Mouse (Mus musculus): ENCODE results near the gene Usf2. TPM values are rescaled to one million over a fixed set of nuclear protein-coding genes. Genes with fewer than 3 reads are reported as not detected.
A peak's percentile ranks its signal among the peaks of the same experiment; 100 is the strongest.
"Not testable (repeated sequence)": the region's sequence is repeated elsewhere in the genome, so short reads cannot be mapped to it uniquely, and the experiment has no call there.

The Usf2 gene
- polyA plus RNA-seq, 1 experiment from 2014 or later = 21.9 TPM

GRCm38 (mm10) chr7:30954971-30955520 lies 1.6 kb downstream of the Usf2 start:
- no peak for TF ChIP-seq CTCF (IDR thresholded peaks at IDR 0.05; ENCODE audit: low read depth)
- H3K9me3 ChIP-seq (replicated peaks; ENCODE audit: low read length) = no peaks in the 10 kb centered on the region
- peak overlapping the region; percentile 94; the same call in 1 of the 2 replicates for H3K4me3 ChIP-seq (replicated peaks; ENCODE audit: low read depth, low read length)
- peaks cover 14% of the 10 kb centered on the region; the same call in 1 of the 2 replicates for H3K4me1 ChIP-seq (replicated peaks; ENCODE audit: insufficient read depth, low read length)
- DNase-seq (ENCODE audit: low spot score) = no peak
- peaks cover 34% of the 10 kb centered on the region for H3K36me3 ChIP-seq (ENCODE audit: insufficient read depth, low read length)
- H3K9ac ChIP-seq (ENCODE audit: low read depth, low read length) = peak overlapping the region; percentile 99; the same call in 1 of the 2 replicates
- WGBS = 78% methylated on average over 12 of the region's 12 CpGs
- H3K27ac ChIP-seq = no peak overlapping the region
- H3K4me2 ChIP-seq (ENCODE audit: low read length) = peak overlapping the region; percentile 74
- no peaks in the 10 kb centered on the region for H3K27me3 ChIP-seq (ENCODE audit: insufficient read depth, low read length)
- no peak for ATAC-seq (replicated peaks; ENCODE audit: low FRiP score, low read depth)

GRCm38 (mm10) chr7:30954036-30954435 lies 2.6 kb downstream of the Usf2 start:
- Histone ChIP-seq H3K27me3 (ENCODE audit: insufficient read depth, low read length) (no peaks in the 10 kb centered on the region), H3K27ac (no peak overlapping the region), H3K9ac (ENCODE audit: low read depth, low read length) (no peak overlapping the region), H3K9me3 (replicated peaks; ENCODE audit: low read length) (no peaks in the 10 kb centered on the region), H3K4me2 (ENCODE audit: low read length) (no peak overlapping the region), H3K36me3 (ENCODE audit: insufficient read depth, low read length) (peaks cover 41% of the 10 kb centered on the region), H3K4me1 (replicated peaks; ENCODE audit: insufficient read depth, low read length) (peaks cover 14% of the 10 kb centered on the region; the same call in 1 of the 2 replicates), H3K4me3 (replicated peaks; ENCODE audit: low read depth, low read length) (no peak overlapping the region)
- DNase-seq (ENCODE audit: low spot score) (no peak), ATAC-seq (replicated peaks; ENCODE audit: low FRiP score, low read depth) (no peak)
- WGBS = 76% methylated on average over 3 of the region's 3 CpGs
- 0 out of 2 replicates have a peak, but pooled peaks have one; percentile 5 for TF ChIP-seq CTCF (IDR thresholded peaks at IDR 0.05; ENCODE audit: low read depth)

- no peak for ATAC-seq (replicated peaks; ENCODE audit: low FRiP score, low read depth)
- Histone ChIP-seq H3K4me1 (replicated peaks; ENCODE audit: insufficient read depth, low read length) (peaks cover 14% of the 10 kb centered on the region; the same call in 1 of the 2 replicates), H3K36me3 (ENCODE audit: insufficient read depth, low read length) (peaks cover 41% of the 10 kb centered on the region)
Measured at GRCm38 (mm10) chr7:30953459-30953858, 3.1 kb downstream of the Usf2 start.

GRCm38 (mm10) chr7:30952441-30953265 lies 4.0 kb downstream of the Usf2 start:
- H3K36me3 ChIP-seq (ENCODE audit: insufficient read depth, low read length) = peaks cover 41% of the 10 kb centered on the region
- 92% methylated on average over 16 of the region's 16 CpGs for WGBS
- no peak for TF ChIP-seq CTCF (IDR thresholded peaks at IDR 0.05; ENCODE audit: low read depth)
- DNase-seq (ENCODE audit: low spot score) (no peak), ATAC-seq (replicated peaks; ENCODE audit: low FRiP score, low read depth) (no peak)
- no peak overlapping the region for H3K9ac ChIP-seq (ENCODE audit: low read depth, low read length)
- no peak overlapping the region for H3K27ac ChIP-seq
- no peak overlapping the region for H3K4me3 ChIP-seq (replicated peaks; ENCODE audit: low read depth, low read length)
- H3K4me1 ChIP-seq (replicated peaks; ENCODE audit: insufficient read depth, low read length) = peaks cover 8% of the 10 kb centered on the region; the same call in 1 of the 2 replicates
- no peak overlapping the region for H3K4me2 ChIP-seq (ENCODE audit: low read length)
- no peaks in the 10 kb centered on the region for H3K9me3 ChIP-seq (replicated peaks; ENCODE audit: low read length)
- no peaks in the 10 kb centered on the region for H3K27me3 ChIP-seq (ENCODE audit: insufficient read depth, low read length)

More at GRCm38 (mm10) chr7:30953459-30953858, 3.1 kb downstream of the Usf2 start:
- H3K4me3 ChIP-seq (replicated peaks; ENCODE audit: low read depth, low read length) = no peak overlapping the region
- H3K27ac ChIP-seq = no peak overlapping the region
- no peak overlapping the region for H3K9ac ChIP-seq (ENCODE audit: low read depth, low read length)
- no peaks in the 10 kb centered on the region for H3K9me3 ChIP-seq (replicated peaks; ENCODE audit: low read length)
- H3K4me2 ChIP-seq (ENCODE audit: low read length) = no peak overlapping the region
- WGBS = 77% methylated on average over 6 of the region's 6 CpGs
- TF ChIP-seq CTCF (IDR thresholded peaks at IDR 0.05; ENCODE audit: low read depth) = no peak
- no peak for DNase-seq (ENCODE audit: low spot score)
- H3K27me3 ChIP-seq (ENCODE audit: insufficient read depth, low read length) = no peaks in the 10 kb centered on the region

- H3K36me3 ChIP-seq (ENCODE audit: insufficient read depth, low read length) = peaks cover 45% of the 10 kb centered on the region
- not testable (repeated sequence) for H3K9me3 ChIP-seq (replicated peaks; ENCODE audit: low read length); H3K4me1 ChIP-seq (replicated peaks; ENCODE audit: insufficient read depth, low read length); H3K9ac ChIP-seq (ENCODE audit: low read depth, low read length); ATAC-seq (replicated peaks; ENCODE audit: low FRiP score, low read depth); H3K4me2 ChIP-seq (ENCODE audit: low read length); DNase-seq (ENCODE audit: low spot score); H3K4me3 ChIP-seq (replicated peaks; ENCODE audit: low read depth, low read length); H3K27me3 ChIP-seq (ENCODE audit: insufficient read depth, low read length); H3K27ac ChIP-seq
- WGBS = 85% methylated on average over 3 of the region's 3 CpGs
Measured at GRCm38 (mm10) chr7:30949902-30950301, 6.7 kb downstream of the Usf2 start.

- no peaks in the 10 kb centered on the region for H3K27me3 ChIP-seq (ENCODE audit: insufficient read depth, low read length)
- no peak overlapping the region for H3K4me2 ChIP-seq (ENCODE audit: low read length)
- TF ChIP-seq CTCF (IDR thresholded peaks at IDR 0.05; ENCODE audit: low read depth) = no peak
- DNase-seq (ENCODE audit: low spot score) (no peak), ATAC-seq (replicated peaks; ENCODE audit: low FRiP score, low read depth) (no peak)
- H3K27ac ChIP-seq = no peak overlapping the region
- H3K36me3 ChIP-seq (ENCODE audit: insufficient read depth, low read length) = peaks cover 16% of the 10 kb centered on the region; the same call in 1 of the 2 replicates
- H3K9ac ChIP-seq (ENCODE audit: low read depth, low read length) = no peak overlapping the region
- 92% methylated on average over 7 of the region's 7 CpGs for WGBS
- H3K4me1 ChIP-seq (replicated peaks; ENCODE audit: insufficient read depth, low read length) = no peaks in the 10 kb centered on the region
- no peaks in the 10 kb centered on the region for H3K9me3 ChIP-seq (replicated peaks; ENCODE audit: low read length)
- no peak overlapping the region for H3K4me3 ChIP-seq (replicated peaks; ENCODE audit: low read depth, low read length)
Measured at GRCm38 (mm10) chr7:30945876-30946275, 10.7 kb downstream of the Usf2 start.

- H3K36me3 ChIP-seq (ENCODE audit: insufficient read depth, low read length) = peaks cover 15% of the 10 kb centered on the region; the same call in 1 of the 2 replicates
- not testable (repeated sequence) for H3K4me1 ChIP-seq (replicated peaks; ENCODE audit: insufficient read depth, low read length); ATAC-seq (replicated peaks; ENCODE audit: low FRiP score, low read depth)
Measured at GRCm38 (mm10) chr7:30945466-30945865, 11.1 kb downstream of the Usf2 start.

GRCm38 (mm10) chr7:30944706-30945105 lies 11.9 kb downstream of the Usf2 start:
- not testable (repeated sequence) for ATAC-seq (replicated peaks; ENCODE audit: low FRiP score, low read depth); H3K4me1 ChIP-seq (replicated peaks; ENCODE audit: insufficient read depth, low read length); H3K36me3 ChIP-seq (ENCODE audit: insufficient read depth, low read length); DNase-seq (ENCODE audit: low spot score); H3K9me3 ChIP-seq (replicated peaks; ENCODE audit: low read length); H3K9ac ChIP-seq (ENCODE audit: low read depth, low read length); H3K27ac ChIP-seq; H3K4me2 ChIP-seq (ENCODE audit: low read length); H3K27me3 ChIP-seq (ENCODE audit: insufficient read depth, low read length); H3K4me3 ChIP-seq (replicated peaks; ENCODE audit: low read depth, low read length)
- 66% methylated on average over 2 of the region's 2 CpGs for WGBS

More at GRCm38 (mm10) chr7:30945466-30945865, 11.1 kb downstream of the Usf2 start:
- H3K9ac ChIP-seq (ENCODE audit: low read depth, low read length); H3K4me2 ChIP-seq (ENCODE audit: low read length); H3K9me3 ChIP-seq (replicated peaks; ENCODE audit: low read length); H3K27me3 ChIP-seq (ENCODE audit: insufficient read depth, low read length); H3K4me3 ChIP-seq (replicated peaks; ENCODE audit: low read depth, low read length); H3K27ac ChIP-seq; DNase-seq (ENCODE audit: low spot score): not testable (repeated sequence)
- 81% methylated on average over 7 of the region's 7 CpGs for WGBS
